Mouse (Mus musculus) heart, postnatal 14 days (tissue): ENCODE data around the gene Smpd3. TPM values are rescaled to one million over a fixed set of nuclear protein-coding genes. Genes with fewer than 3 reads are reported as not detected.
A peak's percentile ranks its signal among the peaks of the same experiment; 100 is the strongest.

Experiments
- DNase-seq, 2 experiments: peaks; one replicate each; pipeline ENCODE4 v3.0.0; 2021 to 2022
- intact Hi-C: fragments of 180-260 bp; cut with DNase I; formaldehyde crosslinking; loops from one replicate; pipeline ENCODE4 v1.15.1; 2025
- long read RNA-seq, 2 experiments: library from polyadenylated mRNA; stranded (forward); transcript quantifications; one replicate each; pipeline ENCODE4 v2.0.0; 2021
- total RNA-seq, 2 experiments: library from RNA; stranded (reverse); gene quantifications; 2 replicates each; pipeline ENCODE4 v1.2.3; 2021

Gene Smpd3
- 1 to 10 TPM; 5.3 to 5.6 TPM for total RNA-seq
- long read RNA-seq, experiment 1, full-length matches to known transcripts = 1 of 9 reads
- long read RNA-seq, experiment 1, partial matches to known transcripts = 1 of 9 reads
- long read RNA-seq, experiment 1, other reads (novel, unspliced or antisense) = 7 of 9 reads
- long read RNA-seq, experiment 2, full-length matches to known transcripts = 2 of 6 reads
- long read RNA-seq, experiment 2, partial matches to known transcripts = 3 of 6 reads
- long read RNA-seq, experiment 2, other reads (novel, unspliced or antisense) = 1 of 6 reads

GRCm38 (mm10) chr8:106337852-106338521, at the start of gene Smpd3:
TSS of gene Smpd3 (minus strand) at chr8:106337988.
- DNase-seq = peak; percentile 97 to 98
- intact Hi-C loops = loop anchor here (1.0 kb wide), 1 partner anchor 64 kb away; no protein-coding TSS in a partner anchor

GRCm38 (mm10) chr8:106381026-106381425, 43.2 kb upstream of the Smpd3 start:
- intact Hi-C loops = no loop called here
- DNase-seq = no peak

DNA sequence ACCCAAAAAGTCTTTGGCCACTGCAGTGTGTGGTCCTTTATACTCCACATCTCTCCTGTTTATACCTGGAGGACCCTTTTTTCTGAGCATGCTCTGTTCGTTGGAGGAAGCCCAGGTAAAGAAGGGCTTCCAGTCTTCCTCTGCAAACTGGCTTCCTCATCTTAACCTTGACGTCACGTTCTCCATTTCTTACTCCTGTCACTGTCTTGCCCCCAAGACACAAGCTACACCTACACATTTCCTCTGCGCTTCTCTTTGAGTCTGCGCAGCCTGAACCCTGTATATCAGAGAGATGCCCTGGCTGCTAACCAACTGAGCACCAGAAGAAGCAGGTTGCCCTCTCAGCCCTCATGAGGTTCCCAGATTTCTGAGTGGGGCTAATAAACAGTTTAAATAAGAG, 41.6 kb upstream of the Smpd3 start:
- intact Hi-C loops = no loop called here
- DNase-seq = no peak

DNA sequence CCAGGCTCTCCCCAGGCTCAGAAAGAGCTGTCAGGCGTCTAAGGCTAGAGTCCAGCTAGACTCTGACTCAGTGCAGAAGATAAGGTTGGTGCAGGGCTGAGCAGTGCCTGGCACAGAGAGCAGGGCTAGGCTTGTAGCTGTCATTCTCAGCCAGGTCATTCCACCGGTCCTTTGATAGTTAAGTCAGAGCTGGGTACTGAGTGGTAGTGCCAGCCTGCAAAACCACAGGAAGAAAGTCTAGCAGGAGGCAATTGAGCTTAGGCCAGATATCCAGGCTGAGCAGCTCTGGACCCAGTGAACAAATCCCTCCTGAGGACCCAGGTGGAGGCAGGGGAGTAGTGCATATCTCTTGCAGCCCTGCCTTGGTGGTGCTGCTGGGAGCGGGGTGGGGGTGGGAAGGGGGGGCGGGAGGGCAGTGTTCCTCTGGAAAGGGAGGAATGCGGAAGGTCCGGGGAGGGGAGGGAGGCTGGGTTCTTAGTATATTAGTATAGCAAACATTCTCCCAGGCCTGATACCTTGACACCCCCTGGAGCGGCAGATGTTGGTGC, 40.8 kb upstream of the Smpd3 start:
- peak; percentile 35 to 47 for DNase-seq
- intact Hi-C loops = no loop called here

GRCm38 (mm10) chr8:106376862-106377261, 39.1 kb upstream of the Smpd3 start:
- intact Hi-C loops = no loop called here
- peak in 1 of 2 experiments; percentile 23 for DNase-seq

DNA sequence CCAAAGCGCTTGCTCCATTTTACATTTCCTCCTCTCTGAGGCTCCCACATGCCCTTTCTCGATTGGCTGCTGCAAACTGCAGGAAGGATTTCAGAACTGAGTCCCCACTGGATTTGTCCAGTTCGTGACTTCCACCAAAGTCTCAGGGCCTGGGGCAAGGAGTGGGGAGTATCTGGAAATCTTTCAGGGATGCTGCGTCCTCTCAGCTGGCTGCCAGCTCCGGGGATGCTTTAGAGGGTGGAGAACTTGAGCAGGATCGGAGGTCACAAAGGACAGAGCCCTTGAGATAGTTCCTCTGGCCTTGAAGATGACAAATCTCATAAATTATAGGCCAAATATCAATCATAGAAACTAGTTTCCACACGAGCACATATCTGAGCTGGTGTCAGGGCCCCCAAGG, 38.2 kb upstream of the Smpd3 start:
- no peak for DNase-seq
- intact Hi-C loops = no loop called here

GRCm38 (mm10) chr8:106369069-106369468, 31.3 kb upstream of the Smpd3 start:
- no peak for DNase-seq
- intact Hi-C loops = no loop called here

DNA sequence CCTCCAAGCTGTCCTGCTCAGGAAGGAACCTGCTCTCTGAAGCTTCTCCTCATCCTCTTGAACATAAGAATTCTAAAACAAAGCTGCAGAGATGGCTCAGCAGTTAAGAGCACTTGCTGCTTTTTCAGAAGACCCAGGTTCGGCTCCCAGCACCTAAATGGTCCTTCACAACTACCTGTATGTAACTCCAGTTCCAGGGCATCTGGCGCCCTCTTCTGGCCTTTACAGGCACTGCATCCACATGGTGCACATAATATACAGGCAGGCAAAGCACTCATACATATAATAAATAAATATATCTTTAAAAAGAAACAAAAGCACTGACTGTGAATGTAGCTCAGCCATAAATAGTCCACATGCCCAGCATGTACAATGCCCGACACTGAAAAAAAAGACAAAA, 30.7 kb upstream of the Smpd3 start:
- intact Hi-C loops = no loop called here

DNA sequence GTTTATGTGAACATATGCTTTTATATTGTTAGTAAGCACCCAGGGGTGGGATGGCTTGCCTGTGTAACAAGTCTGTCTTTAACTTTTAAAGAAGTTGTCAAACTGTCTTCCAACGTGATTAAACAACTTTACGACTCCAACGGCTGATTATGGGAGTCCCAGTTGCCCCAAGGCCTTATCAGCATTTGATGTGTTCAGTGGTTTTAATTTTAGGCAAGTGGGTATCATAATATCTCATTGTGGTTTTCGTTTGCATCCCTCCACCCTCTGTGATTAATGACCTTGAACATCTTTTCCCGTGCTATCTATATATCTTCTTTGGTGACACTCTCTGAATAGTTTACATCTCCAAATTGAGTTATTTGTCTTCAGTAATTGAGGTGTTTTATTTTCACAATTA, 27.0 kb upstream of the Smpd3 start:
- intact Hi-C loops = no loop called here
- no peak for DNase-seq

More for the DNA sequence above, 30.7 kb upstream of the Smpd3 start:
- DNase-seq = no peak

GRCm38 (mm10) chr8:106364278-106364677, 26.5 kb upstream of the Smpd3 start:
- no peak for DNase-seq
- intact Hi-C loops = no loop called here

DNA sequence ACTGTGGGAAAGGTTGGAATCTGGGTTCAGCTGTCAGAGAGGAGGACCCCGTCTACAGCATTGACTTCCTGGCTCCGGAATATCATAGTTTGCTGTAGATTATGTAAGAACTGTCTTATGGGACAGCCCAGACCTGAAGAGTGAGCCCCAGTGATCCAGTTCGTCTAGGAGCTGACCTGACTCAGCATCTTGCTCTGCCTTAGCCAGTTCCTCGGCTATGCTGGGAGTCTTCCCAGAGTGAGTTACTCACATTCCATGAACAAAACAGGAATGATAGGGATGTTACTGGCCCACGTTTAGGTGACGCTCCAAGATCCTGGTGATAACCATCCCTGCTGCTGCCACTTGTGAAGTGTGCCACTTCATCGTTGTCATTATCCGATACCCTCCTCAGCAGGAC, 25.5 kb upstream of the Smpd3 start:
- no peak for DNase-seq
- intact Hi-C loops = no loop called here

GRCm38 (mm10) chr8:106359650-106360338, 22.0 kb upstream of the Smpd3 start:
- intact Hi-C loops = no loop called here

DNA sequence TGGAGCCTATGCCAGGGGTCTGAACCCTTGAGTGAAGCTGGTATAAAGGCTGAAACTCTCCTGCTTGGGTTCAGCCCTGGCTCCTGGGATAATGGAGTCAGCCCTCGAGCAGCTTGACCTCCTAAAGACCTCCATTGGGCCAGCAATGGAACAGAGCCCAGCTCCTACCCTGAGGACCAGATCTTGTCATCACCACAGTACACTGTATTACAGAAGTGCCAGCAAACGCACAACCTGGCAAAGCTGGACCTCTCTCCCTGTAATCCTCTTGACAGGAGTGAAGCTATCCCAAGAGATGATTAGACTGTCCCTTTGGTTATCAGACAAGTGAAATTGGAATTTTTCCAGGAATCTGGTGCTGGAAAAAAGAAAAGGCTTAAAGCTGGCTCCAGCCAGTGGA, 13.3 kb upstream of the Smpd3 start:
- DNase-seq = peak in 1 of 2 experiments; percentile 43
- intact Hi-C loops = no loop called here

More at GRCm38 (mm10) chr8:106359650-106360338, 22.0 kb upstream of the Smpd3 start:
- no peak for DNase-seq

DNA sequence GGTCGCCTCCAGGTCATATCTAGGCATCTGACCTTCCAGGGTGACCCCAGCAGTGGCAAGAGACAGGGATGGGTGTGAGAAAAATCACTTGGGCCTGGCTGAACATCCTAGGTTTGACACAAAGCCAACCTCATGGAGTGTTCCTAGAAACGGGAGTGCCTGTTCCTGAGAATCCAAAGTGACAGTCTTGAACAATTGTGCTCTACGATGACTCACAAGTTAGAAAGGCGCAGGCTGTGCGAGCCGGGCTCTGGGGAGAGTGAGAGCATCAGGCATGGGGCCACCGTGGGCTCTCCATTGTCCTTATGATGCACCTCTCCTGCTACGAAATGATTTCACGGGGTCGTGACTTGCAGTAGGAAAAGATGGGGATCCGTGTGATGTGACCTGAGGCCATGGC, 11.6 kb upstream of the Smpd3 start:
- DNase-seq = peak; percentile 12 to 18
- intact Hi-C loops = no loop called here

DNA sequence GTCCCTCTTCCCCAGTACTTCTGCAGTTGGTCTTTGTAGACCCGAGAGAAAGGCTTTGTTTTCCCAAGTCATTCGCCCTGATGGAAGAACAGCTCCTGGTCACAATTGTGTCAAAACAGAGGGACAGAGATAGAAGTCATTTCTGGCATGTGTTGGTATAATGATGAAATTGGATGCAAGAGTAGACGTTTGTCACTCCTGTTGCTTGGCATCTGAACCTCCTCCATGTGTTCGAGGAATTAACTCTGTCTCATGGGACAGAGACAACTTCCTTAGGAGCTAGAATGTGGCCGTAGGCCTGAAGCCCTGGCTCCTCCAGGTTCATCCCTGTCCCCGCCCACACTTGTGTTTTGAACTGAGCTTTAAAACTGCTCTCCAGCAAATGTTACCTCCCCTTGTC, 8.3 kb upstream of the Smpd3 start:
- DNase-seq = no peak

GRCm38 (mm10) chr8:106343471-106343870, 5.7 kb upstream of the Smpd3 start:
- intact Hi-C loops = no loop called here
- no peak for DNase-seq

More for the DNA sequence above, 8.3 kb upstream of the Smpd3 start:
- intact Hi-C loops = no loop called here

DNA sequence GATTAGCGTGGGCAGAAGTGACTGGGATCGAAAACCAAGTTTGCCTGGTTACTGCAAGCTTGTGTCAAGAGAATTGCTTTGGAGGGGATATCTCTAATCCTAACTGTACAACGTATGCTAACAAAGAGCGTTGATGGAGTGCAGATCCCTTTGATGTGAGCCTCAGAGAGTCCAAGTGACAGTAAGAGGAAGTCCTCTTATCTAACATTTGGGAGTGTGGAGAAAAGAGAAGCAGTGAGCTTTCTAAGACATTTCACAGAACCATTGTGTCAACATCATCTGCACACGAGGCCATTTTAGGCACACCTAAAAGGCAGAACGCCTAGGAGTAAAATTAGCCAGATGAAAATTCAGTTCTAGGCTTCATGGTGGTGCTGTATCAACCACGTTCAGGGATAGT, 5.0 kb upstream of the Smpd3 start:
- no peak for DNase-seq
- intact Hi-C loops = no loop called here

DNA sequence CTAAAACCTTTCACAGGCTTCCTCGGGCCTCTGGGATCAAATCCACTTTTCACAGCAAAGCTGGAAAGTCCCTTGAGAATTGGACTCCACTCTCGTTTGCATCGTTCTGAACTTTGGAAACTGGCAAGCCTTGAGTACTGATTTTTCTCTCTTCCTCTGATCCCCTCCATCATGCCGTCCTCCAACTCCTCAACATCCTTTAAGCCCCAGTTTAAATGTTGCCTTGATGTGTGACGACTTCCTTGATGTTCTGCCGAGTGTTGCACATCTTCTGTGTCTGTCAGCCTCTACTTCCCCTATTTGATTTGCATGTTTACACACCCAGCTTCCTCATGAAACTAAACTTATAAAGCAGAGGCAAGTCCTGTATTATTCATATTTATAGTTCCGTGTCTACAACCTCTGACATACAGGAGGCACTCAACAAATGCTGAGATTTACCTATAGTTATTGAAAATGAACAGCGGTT, 987 bp upstream of the Smpd3 start:
- no peak for DNase-seq
- intact Hi-C loops = no loop called here

GRCm38 (mm10) chr8:106336561-106336960, 1.2 kb downstream of the Smpd3 start:
- peak in 1 of 2 experiments; percentile 16 for DNase-seq
- intact Hi-C loops = no loop called here

DNA sequence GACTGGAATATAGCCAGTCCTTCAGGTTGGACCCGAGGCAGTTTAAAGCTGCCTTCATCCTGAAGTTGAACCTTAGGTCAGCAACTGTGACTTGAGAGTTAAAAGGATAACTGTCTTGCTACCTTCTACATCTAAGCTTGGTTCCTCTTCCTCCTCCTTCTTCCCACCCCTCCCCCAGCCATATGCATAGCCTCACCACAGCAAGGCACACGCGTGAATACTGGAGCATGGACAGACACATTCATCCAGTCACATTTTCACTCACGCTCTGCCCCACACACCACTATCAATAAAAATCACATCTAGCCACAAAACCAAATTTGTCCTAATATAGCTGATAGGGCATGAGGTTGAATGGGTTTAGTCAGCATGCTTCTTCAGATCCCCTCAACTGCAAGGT, 1.8 kb downstream of the Smpd3 start:
- intact Hi-C loops = no loop called here
- no peak for DNase-seq

GRCm38 (mm10) chr8:106335196-106335595, 2.6 kb downstream of the Smpd3 start:
- DNase-seq = peak in 1 of 2 experiments; percentile 29
- intact Hi-C loops = no loop called here
